Mouse (Mus musculus): ENCODE data around the gene Tax1bp1. TPM values are rescaled to one million over a fixed set of nuclear protein-coding genes. Genes with fewer than 3 reads are reported as not detected.

Gene Tax1bp1
- polyA plus RNA-seq, 1 experiment from 2014 or later = 168 TPM

Other genes with a start within 250 kb of the Tax1bp1 start
- 54.1 and 55.0 TPM in 2 replicates for gene Hibadh, start 73.3 kb upstream of the Tax1bp1 start, polyA plus RNA-seq (2015; fragmentation: Nextera tagmentation; extraction: Ambion mirVana)

Measured in midbrain, embryonic 13.5 days (tissue).